Mouse (Mus musculus): Measurements from ENCODE around the gene Ppif.

Ppif gene

GRCm38 (mm10) chr14:25736140-25736539, 42.2 kb downstream of the Ppif start:
- no peak for DNase-seq (ENCODE audit: low spot score in 2 of 2)

GRCm38 (mm10) chr14:25736589-25736988, 42.6 kb downstream of the Ppif start:
- DNase-seq (ENCODE audit: low spot score in 2 of 2): peak; percentile 77

- DNase-seq (ENCODE audit: low spot score in 2 of 2): peak in 1 of 2 experiments; percentile 66
Observed at GRCm38 (mm10) chr14:25738591-25739001, 44.6 kb downstream of the Ppif start.

- DNase-seq (ENCODE audit: low spot score in 2 of 2): peak in 1 of 2 experiments; percentile 16
Observed at GRCm38 (mm10) chr14:25739957-25740565, 46.1 kb downstream of the Ppif start.

DNA sequence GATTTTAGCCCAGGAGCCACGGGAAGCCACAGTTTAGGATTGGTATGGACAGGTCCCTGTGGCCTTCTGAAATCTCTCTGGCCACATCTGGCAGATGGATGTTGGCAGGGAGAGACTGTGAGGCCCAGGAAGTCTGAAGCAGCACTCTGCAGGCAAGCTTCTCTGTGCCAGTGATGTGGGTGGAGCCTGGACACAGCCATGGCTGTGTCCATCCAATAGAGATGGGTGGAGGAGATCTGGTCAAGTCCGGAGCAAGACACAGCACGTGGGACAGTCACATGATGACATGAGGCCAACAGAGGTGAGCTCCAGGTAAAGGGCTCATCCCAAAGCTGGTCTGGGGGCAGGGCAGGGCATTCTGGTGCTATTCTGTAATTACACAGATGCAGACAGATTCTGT, 47.3 kb downstream of the Ppif start:
- no peak for DNase-seq (ENCODE audit: low spot score in 2 of 2)

- no peak for DNase-seq (ENCODE audit: low spot score in 2 of 2)
Observed at GRCm38 (mm10) chr14:25741840-25742367, 48.0 kb downstream of the Ppif start.

DNA sequence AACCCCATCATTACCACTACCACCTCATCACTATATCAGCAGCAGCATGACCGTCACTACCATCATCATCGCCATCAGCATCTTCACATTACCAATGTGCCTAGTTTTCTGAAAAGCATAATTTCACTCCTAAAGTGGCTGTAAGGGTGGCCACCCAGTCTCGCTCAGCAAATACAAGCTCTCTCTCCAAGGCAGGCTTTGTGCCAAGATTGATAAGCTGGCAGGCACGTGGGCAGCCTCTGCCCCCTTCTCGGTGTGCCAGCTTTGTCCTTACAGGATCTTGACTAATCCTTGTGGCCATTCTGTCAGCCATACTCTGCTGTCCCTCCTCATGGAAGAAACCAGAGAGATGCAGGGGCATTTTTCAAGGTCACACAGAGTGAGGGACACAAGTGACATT, 49.0 kb downstream of the Ppif start:
- no peak for DNase-seq (ENCODE audit: low spot score in 2 of 2)

DNA sequence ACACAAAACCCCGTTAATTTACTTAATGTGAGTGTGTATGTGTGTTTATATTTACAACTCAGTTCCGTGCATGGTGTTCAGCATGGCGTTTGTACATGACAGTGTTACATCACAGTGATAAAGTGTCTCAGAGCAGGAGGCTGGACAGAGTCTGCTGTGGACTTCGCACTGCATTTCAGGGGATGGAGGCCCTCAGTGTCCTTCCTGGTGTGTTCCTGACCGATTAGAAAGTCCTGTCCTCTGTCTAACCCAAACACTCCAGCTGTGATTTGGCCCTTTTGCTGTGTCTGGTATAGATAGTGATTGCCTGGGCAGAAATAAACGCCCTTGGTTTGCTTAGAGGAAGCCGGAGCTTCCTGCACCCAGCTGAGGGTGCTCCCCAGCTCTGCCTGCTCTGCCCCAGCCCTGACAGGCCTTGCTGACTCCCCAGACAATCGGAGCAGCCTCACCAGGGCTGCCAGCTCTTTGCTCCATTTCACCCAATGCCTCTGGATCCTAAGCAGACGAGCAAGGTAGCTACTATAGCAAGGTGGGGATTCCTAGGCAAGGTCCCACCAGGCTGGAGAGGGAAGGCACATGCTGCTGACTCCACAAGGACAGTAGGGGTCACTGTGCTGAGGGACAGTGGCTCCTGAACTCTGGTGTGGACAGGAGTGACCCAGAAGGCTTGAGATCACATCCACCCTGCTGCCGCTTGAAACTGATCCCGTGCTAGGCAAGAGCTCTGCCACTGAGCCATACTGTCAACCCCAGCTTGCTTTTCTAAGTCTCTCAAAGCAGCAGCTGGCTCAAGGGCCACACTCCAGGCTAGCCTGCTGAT, 51.6 kb downstream of the Ppif start:
- no peak for DNase-seq (ENCODE audit: low spot score in 2 of 2)

GRCm38 (mm10) chr14:25746371-25746770, 52.4 kb downstream of the Ppif start:
- no peak for DNase-seq (ENCODE audit: low spot score in 2 of 2)

DNA sequence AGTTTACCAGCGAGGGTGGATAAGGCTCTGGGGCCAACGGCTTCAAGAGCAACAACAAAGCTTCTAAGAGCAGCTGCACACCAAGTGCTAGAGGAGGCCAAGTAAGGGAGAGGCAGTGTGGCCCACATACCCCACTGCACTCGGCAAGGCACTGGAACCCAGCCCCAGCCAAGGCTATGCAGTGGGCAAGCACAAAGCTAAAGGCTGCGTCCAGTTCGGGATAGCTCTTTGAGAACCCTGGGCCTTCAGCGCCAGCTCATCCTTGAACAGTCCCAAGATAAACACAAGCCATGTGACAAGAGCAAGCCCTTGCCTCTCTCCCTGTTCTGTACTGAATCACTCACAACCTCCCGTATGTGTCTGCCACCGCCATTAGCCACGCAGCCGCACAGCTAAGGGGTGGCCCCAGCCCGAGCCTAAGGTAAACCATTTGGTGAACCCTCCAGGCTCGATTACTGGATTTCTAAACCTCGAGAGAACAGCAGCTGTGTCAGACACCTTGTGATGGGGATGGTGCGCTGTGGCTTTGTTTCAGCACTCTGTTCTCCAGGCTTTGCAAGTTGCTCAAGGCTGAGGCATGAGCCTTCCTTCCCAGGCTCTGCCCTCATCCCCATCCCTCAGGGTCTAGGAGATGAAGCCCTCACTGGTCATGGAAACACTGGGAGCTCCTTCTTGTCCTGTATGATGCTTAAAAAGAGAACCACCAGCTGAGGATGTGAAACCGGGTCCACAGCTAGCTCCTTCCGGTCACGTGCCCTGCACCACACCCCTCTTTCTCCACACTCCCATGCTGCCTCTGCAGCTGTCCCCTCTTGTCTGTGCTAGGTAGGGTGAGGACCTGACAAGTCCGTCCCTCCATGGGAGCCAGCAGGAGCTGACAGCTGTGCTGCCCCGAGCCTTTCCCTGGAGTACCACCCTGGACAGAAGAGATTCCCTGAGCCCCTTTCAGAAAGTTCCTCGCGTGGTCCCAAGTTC, 53.3 kb downstream of the Ppif start:
- DNase-seq (ENCODE audit: low spot score in 2 of 2): no peak

DNA sequence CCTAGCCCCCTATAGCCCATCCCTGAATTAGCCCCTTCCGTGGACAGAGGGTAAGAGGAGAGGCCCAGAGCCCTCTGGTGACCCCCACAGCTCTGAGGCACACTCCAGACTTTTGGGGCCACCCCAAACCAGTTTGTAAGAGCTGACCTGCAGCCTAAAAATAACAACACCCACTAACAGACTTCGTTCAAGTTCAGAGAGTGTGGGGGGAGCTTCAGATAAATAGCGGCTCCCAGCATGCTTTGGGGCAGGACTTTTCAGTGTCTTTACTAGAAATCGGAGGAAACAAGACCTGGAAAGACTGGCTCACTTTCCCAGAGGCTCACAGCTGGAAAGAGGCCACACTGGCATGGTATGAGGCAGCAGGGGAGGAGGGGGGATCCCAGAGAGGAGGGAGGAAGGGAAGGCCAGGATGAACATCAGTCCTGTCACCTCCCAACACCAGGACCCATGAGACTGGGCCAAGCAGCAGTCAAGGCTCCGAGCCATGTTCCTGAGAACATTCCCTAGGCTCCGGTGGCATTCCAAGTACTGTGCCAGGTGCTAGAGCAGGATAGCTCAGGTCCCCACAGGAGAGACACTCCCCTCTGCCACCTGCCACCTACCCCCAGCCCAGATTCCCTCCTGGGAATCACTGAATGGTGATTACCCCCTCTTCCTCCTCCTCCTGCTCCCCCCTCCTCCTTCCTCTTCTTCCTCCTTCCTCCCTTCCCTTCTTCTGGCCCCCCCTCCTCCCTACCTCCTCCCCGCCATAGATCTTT, 54.2 kb downstream of the Ppif start:
- DNase-seq (ENCODE audit: low spot score in 2 of 2): no peak

DNA sequence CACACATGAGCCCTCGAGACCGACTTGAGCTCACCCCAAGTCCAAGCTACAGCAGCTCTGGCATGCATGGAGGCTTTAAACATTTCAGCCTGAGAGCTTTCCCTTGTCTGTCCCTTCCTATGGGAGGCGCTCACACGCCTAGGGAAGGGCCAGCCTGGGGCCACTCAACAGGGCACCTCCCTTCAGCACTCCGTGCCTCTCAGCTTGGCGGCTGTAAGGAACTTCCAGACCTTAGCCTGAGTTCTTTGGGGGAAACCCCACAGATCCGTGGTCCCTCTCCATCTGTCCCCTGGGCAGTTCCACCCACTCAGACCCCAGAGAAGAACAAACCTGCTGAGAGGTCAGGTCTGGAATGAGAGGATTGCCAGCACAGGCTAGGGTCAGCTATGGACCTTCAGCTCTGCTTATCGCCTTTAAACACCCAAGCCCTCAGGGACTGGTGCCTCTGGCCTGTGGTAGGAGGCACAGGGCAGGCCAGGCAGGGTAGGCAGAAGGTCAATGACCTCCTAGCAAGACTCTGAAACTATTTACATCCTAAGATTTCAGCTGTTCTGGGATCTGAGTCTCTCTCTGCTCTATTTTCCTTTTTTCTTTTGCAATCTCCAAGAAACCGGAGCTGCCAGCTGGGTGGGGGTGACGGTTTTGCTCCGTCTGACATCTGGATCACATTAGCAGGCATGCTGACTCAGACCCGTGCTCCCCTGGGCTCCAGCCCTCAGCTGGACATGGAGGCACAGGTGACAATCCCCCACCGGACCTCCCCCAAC, 55.4 kb downstream of the Ppif start:
- DNase-seq (ENCODE audit: low spot score in 2 of 2): no peak
